ENCODE assay signal across 8 mouse cellular contexts in the genomic region with DNA sequence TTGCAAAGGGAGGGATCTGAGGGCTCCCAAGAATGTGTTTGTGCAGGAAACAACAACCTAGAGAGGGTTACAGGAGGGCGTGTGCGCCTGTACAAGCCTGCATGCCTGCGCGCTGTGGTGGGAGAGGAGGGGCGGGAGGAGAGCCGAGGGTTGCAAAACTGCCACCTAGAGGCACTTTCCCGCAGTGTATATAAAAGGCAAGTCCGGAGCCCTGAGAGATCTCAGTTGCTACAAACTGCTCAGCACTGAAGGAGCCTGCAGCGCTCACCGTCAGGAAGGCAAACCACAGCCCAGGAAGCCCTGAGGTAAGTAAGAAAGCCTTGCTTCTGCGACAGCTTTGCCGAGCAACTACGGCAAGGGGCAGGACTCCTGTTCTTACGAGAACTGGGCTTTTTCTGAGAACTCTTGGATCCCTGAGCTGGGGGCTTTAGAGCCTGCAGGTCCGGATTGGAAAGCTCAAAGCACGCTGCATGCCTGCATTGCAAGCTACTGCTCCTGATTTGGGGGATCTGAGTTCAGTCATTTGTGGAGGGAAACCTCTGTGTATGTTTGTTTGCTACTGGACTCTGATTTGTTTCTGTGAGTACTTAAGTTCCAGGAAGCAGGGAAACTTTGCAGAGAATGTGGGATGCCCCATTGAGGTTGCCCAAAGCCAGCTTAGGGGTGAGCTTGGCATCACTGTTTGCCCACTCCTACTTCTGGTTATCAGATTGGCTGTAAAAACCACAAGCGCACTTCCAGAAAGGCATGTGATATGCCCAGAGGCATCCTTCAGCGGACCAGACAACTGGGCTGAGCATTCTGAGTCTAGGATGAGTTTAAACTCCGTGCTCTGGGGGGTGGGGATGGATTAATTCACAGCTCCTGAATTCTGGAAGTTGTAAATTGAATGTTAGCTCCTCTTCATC. TPM values are rescaled to one million over a fixed set of nuclear protein-coding genes. Genes with fewer than 3 reads are reported as not detected.
DNase-seq lines count a peak whose midpoint lies in the region; ATAC-seq lines count a peak whose summit lies in the region.

TSS of gene Ackr3 (plus strand) at position 198 of the 908 bp plus-strand sequence.

- peak within 1 kb of the TSS; percentile 77 for H3K27ac ChIP-seq in embryonic facial prominence, embryonic 11.5 days (replicated peaks; ENCODE audit: low read depth, low read length)
- H3K27ac ChIP-seq in intestine, embryonic 16.5 days (ENCODE audit: low read length) = peak within 1 kb of the TSS; percentile 59

- DNase-seq in adrenal gland, postnatal 10 days = peak; percentile 86
- peak; percentile 94 for DNase-seq in embryonic facial prominence, embryonic 11.5 days (ENCODE audit: low spot score)
- DNase-seq in gonadal fat pad, adult 2 months (ENCODE audit: low read depth) = no peak
- DNase-seq in left cerebral cortex, postnatal 14 days (ENCODE audit: low spot score in 2 of 2) = peak; percentile 83 to 84
- DNase-seq in right cerebral cortex, postnatal 4 days = peak; percentile 72

- peak within 1 kb of the TSS; percentile 80 for H3K9ac ChIP-seq in embryonic facial prominence, embryonic 11.5 days (replicated peaks; ENCODE audit: low read length)
- peak within 1 kb of the TSS; percentile 71 for H3K9ac ChIP-seq in intestine, embryonic 16.5 days (ENCODE audit: low read depth, low read length)

- no peaks in the 10 kb centered on the region for H3K36me3 ChIP-seq in embryonic facial prominence, embryonic 11.5 days (replicated peaks; ENCODE audit: control insufficient read depth, insufficient read depth, low read depth, low read length)
- H3K36me3 ChIP-seq in intestine, embryonic 16.5 days (ENCODE audit: control insufficient read depth, insufficient read depth, low read length) = no peaks in the 10 kb centered on the region

- peak within 1 kb of the TSS; percentile 65 for H3K4me2 ChIP-seq in embryonic facial prominence, embryonic 11.5 days (ENCODE audit: low read depth, low read length)
- H3K4me2 ChIP-seq in intestine, embryonic 16.5 days (ENCODE audit: low read depth, low read length) = peak within 1 kb of the TSS; percentile 70

- under 1% methylated on average over 19 of the region's 19 CpGs for WGBS in embryonic facial prominence, embryonic 11.5 days
- 2% methylated on average over 19 of the region's 19 CpGs for WGBS in intestine, embryonic 16.5 days

- peak within 1 kb of the TSS; percentile 51 for H3K4me3 ChIP-seq in embryonic facial prominence, embryonic 11.5 days (ENCODE audit: low read depth, low read length)
- H3K4me3 ChIP-seq in intestine, embryonic 16.5 days (ENCODE audit: low read length) = peak within 1 kb of the TSS; percentile 55

- ATAC-seq in embryonic facial prominence, embryonic 11.5 days (replicated peaks; ENCODE audit: insufficient number of reproducible peaks, low FRiP score, low TSS enrichment, low read depth) = peak; percentile 79
- peak; percentile 89 for ATAC-seq in intestine, embryonic 16.5 days
- peak; percentile 88 for ATAC-seq in megakaryocyte-erythroid progenitor cell, adult 5-6 weeks (replicated peaks; ENCODE audit: low FRiP score, low TSS enrichment, poor library complexity, severe bottlenecking)
- no peak for ATAC-seq in inflammation-experienced regulatory T-cells, adult 6 months

- 0 out of 2 replicates have a peak, but pooled peaks cover 2% of the 10 kb centered on the region for H3K27me3 ChIP-seq in embryonic facial prominence, embryonic 11.5 days (ENCODE audit: control insufficient read depth, insufficient read depth, low read length)
- H3K27me3 ChIP-seq in intestine, embryonic 16.5 days (replicated peaks; ENCODE audit: control insufficient read depth, insufficient read depth, low read length) = no peaks in the 10 kb centered on the region

- H3K9me3 ChIP-seq in embryonic facial prominence, embryonic 11.5 days (replicated peaks; ENCODE audit: control insufficient read depth, low read length) = no peaks in the 10 kb centered on the region
- no peaks in the 10 kb centered on the region for H3K9me3 ChIP-seq in intestine, embryonic 16.5 days (ENCODE audit: control insufficient read depth, low read length)

- H3K4me1 ChIP-seq in embryonic facial prominence, embryonic 11.5 days (ENCODE audit: control insufficient read depth, insufficient read depth, low read length) = peaks cover 14% of the 10 kb centered on the region
- H3K4me1 ChIP-seq in intestine, embryonic 16.5 days (ENCODE audit: control insufficient read depth, insufficient read depth, low read length) = peaks cover 19% of the 10 kb centered on the region

- intact Hi-C loops in left cerebral cortex, postnatal 14 days (cut with DNase I) = loop anchor here (2.0 to 10.0 kb wide), 3 partner anchors 143 to 385 kb away; no protein-coding TSS in a partner anchor

RNA-seq across cellular contexts. Expression of gene Ackr3, which starts in this region (rescaled TPM):
- total RNA-seq in adrenal gland, postnatal 10 days (2021) = 10 to 100 TPM; 26.3 to 60.8 TPM
- polyA plus RNA-seq in embryonic facial prominence, embryonic 11.5 days (2014; fragmentation: Nextera tagmentation; extraction: Ambion mirVana) = 39.9 and 44.5 TPM in 2 replicates
- polyA plus RNA-seq in gonadal fat pad, adult 2 months (2012; rRNA removed) = 100 and 181 TPM in 2 replicates
- polyA plus RNA-seq in intestine, embryonic 16.5 days (2015; fragmentation: Nextera tagmentation; extraction: Ambion mirVana) = 11.8 and 12.7 TPM in 2 replicates
- 10 to 100 TPM in 1 of 2 experiments, 1 to 10 TPM in 1; 7.2 to 10.5 TPM for total RNA-seq in left cerebral cortex, postnatal 14 days (2021)
- total RNA-seq in megakaryocyte-erythroid progenitor cell, adult 5-6 weeks (2014; fragmentation: Nextera tagmentation) = not detected in 2 replicates
- total RNA-seq in megakaryocyte-erythroid progenitor cell, adult 5-6 weeks (2017) = not detected in 2 replicates
- polyA plus RNA-seq in inflammation-experienced regulatory T-cells, adult 6 months (2017; shearing (Covaris generic)) = under 1 TPM in 1 of 3 experiments, not detected in 2; 0.54 TPM

Comparison
In these comparisons a context has a peak if more than half of its experiments do, and no peak if none do; other contexts are left out.
1. RNA of gene Ackr3 (total RNA-seq): 26.3 to 60.8 TPM in adrenal gland, postnatal 10 days and 7.2 to 10.5 TPM in left cerebral cortex, postnatal 14 days; not detected in megakaryocyte-erythroid progenitor cell, adult 5-6 weeks; every median in the first group is over 4 times any median in the second.
2. Peak in ATAC-seq in megakaryocyte-erythroid progenitor cell, adult 5-6 weeks; RNA of the gene not detected or under 1 TPM.